Mouse (Mus musculus) inflammation-experienced regulatory T-cells, adult 6 months (primary cell): Measurements from ENCODE around the gene Sfmbt1. TPM values are rescaled to one million over a fixed set of nuclear protein-coding genes. Genes with fewer than 3 reads are reported as not detected.

Experiments used
- polyA plus RNA-seq, 3 experiments: library from polyadenylated mRNA; unstranded; fragments of 100-300 nt; shearing (Covaris generic); gene quantifications; one replicate each; pipeline ENCODE4 v1.2.1; 2017

Sfmbt1 gene
- polyA plus RNA-seq, 3 experiments from 2014 or later, result 7.1 to 9.9 (median 9.4) TPM

Other genes with a start within 250 kb of the Sfmbt1 start
- 10 to 100 TPM; 29.6 to 54.4 (median 36.3) TPM for gene Dcp1a, start 235.3 kb upstream of the Sfmbt1 start, polyA plus RNA-seq
- 1 to 10 TPM; 1.4 to 3.4 (median 2.8) TPM for gene Cacna1d, start 223.4 kb upstream of the Sfmbt1 start, polyA plus RNA-seq
- 100 to 1,000 TPM; 203 to 235 (median 209) TPM for gene Tkt, start 166.5 kb upstream of the Sfmbt1 start, polyA plus RNA-seq
- gene Prkcd, start 88.6 kb upstream of the Sfmbt1 start, polyA plus RNA-seq, result 10 to 100 TPM; 23.4 to 30.9 (median 28.3) TPM
- 10 to 100 TPM; 10.9 to 17.1 (median 15.5) TPM for gene Rft1, start 60.5 kb upstream of the Sfmbt1 start, polyA plus RNA-seq
- 1 to 10 TPM; 6.2 to 7.5 (median 6.6) TPM for gene Tmem110, start 110.7 kb downstream of the Sfmbt1 start, polyA plus RNA-seq
- 1 to 10 TPM in 2 of 3 experiments, under 1 TPM in 1; 0.49 to 1.3 (median 1.1) TPM for gene Mustn1, start 164.4 kb downstream of the Sfmbt1 start, polyA plus RNA-seq
- gene Itih4, start 171.6 kb downstream of the Sfmbt1 start, polyA plus RNA-seq, result not detected
- gene Itih3, start 208.9 kb downstream of the Sfmbt1 start, polyA plus RNA-seq, result not detected
- not detected for gene Itih1, start 228.4 kb downstream of the Sfmbt1 start, polyA plus RNA-seq
- gene Nek4, start 236.5 kb downstream of the Sfmbt1 start, polyA plus RNA-seq, result 1 to 10 TPM; 3.9 to 6.2 (median 5.1) TPM